Mouse (Mus musculus): ENCODE data around the gene Prnp.
A peak's percentile ranks its signal among the peaks of the same experiment; 100 is the strongest.

Prnp gene

GRCm38 (mm10) chr2:131907311-131907710 is 2.4 kb upstream of the Prnp start:
- no peak for DNase-seq

GRCm38 (mm10) chr2:131908351-131908861 is 1.3 kb upstream of the Prnp start:
- peak; percentile 53 to 63 for DNase-seq

- DNase-seq = peak in 1 of 2 experiments; percentile 32
Measured at GRCm38 (mm10) chr2:131908906-131909305, 822 bp upstream of the Prnp start.

- no peak for DNase-seq
Measured at GRCm38 (mm10) chr2:131910847-131911246, 1.1 kb downstream of the Prnp start.

- DNase-seq = peak in 1 of 2 experiments; percentile 15
Measured at GRCm38 (mm10) chr2:131911341-131911740, 1.6 kb downstream of the Prnp start.

GRCm38 (mm10) chr2:131912526-131913258 is 3.0 kb downstream of the Prnp start:
- peak in 1 of 2 experiments; percentile 35 for DNase-seq

GRCm38 (mm10) chr2:131932275-131932902 is 22.7 kb downstream of the Prnp start:
- DNase-seq = no peak

GRCm38 (mm10) chr2:131933013-131933412 is 23.3 kb downstream of the Prnp start:
- DNase-seq = no peak

- peak; percentile 26 to 51 for DNase-seq
Measured at GRCm38 (mm10) chr2:131933598-131933997, 23.9 kb downstream of the Prnp start.

- DNase-seq = no peak
Measured at GRCm38 (mm10) chr2:131934243-131934642, 24.5 kb downstream of the Prnp start.

GRCm38 (mm10) chr2:131935390-131936105 is 25.8 kb downstream of the Prnp start:
- DNase-seq = peak in 1 of 2 experiments; percentile 19

- DNase-seq = no peak
Measured at GRCm38 (mm10) chr2:131936410-131936809, 26.7 kb downstream of the Prnp start.

- peak; percentile 30 to 61 for DNase-seq
Measured at GRCm38 (mm10) chr2:131939404-131940111, 29.8 kb downstream of the Prnp start.

GRCm38 (mm10) chr2:131940506-131940905 is 30.8 kb downstream of the Prnp start:
- no peak for DNase-seq

GRCm38 (mm10) chr2:131941501-131941900 is 31.8 kb downstream of the Prnp start:
- DNase-seq = no peak

GRCm38 (mm10) chr2:131944370-131944769 is 34.6 kb downstream of the Prnp start:
- no peak for DNase-seq

- no peak for DNase-seq
Measured at GRCm38 (mm10) chr2:131945225-131945624, 35.5 kb downstream of the Prnp start.

- DNase-seq = no peak
Measured at GRCm38 (mm10) chr2:131945765-131946164, 36.0 kb downstream of the Prnp start.

- DNase-seq = no peak
Measured at GRCm38 (mm10) chr2:131946351-131946750, 36.6 kb downstream of the Prnp start.

- DNase-seq = no peak
Measured at GRCm38 (mm10) chr2:131948156-131948555, 38.4 kb downstream of the Prnp start.

GRCm38 (mm10) chr2:131948916-131949639 is 39.4 kb downstream of the Prnp start:
- no peak for DNase-seq

Data from kidney, adult 8-10 months (tissue).